Mouse (Mus musculus): ENCODE measurements at regions not wholly inside any gene's neighbourhood (a gene's known extent, or its start where the extent isn't known, plus 50 kb on each side); places are given as distances from the start of the nearest gene placed in this dataset.

DNA sequence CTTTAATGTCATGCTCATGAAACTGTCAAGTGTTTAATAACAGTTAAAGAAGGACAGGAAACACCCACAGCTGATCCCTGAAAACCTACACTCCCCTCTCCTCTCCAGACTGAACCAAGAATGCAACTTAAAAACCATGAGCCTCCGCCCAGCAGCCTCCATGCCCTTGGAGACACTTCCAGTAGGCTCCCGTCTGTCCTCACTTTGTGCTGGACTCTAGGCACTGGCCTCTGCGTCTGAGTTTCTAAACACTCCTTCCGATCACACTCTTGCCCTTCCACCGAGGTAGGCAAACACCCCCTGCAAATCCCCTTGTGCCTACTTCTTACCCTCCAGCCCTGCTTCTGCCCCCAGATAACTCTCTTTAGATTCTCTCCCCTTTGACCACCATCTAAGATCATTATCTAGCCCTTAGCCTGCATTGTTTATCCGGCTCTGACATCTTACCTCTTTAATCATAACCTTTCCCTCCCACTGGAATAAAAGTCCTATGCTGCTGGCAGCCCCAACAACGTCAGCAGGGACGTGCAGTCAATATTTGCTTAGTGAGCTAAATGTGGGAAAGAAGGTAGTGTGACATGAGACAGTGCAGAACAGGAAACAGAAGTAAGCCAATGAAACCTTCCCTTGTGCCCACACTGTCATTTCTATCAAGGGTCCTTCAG is 52.5 kb upstream of the Dhx40 start:
- TF ChIP-seq EP300 (IDR thresholded peaks at IDR 0.05; ENCODE audit: low read depth) = no peak
- no peak for TF ChIP-seq CTCF (IDR thresholded peaks at IDR 0.05; ENCODE audit: low read depth)
